Mouse (Mus musculus): ENCODE measurements around the gene Ppip5k2.

- TF ChIP-seq CTCF (IDR thresholded peaks at IDR 0.05), result no peak
- TF ChIP-seq EP300 (IDR thresholded peaks at IDR 0.05), result no peak
Observed at GRCm38 (mm10) chr1:97657786-97658185, 112.4 kb downstream of the Ppip5k2 start.

All from lung, postnatal 0 days (tissue).